ENCODE assay signal across 22 mouse cellular contexts in the genomic region with DNA sequence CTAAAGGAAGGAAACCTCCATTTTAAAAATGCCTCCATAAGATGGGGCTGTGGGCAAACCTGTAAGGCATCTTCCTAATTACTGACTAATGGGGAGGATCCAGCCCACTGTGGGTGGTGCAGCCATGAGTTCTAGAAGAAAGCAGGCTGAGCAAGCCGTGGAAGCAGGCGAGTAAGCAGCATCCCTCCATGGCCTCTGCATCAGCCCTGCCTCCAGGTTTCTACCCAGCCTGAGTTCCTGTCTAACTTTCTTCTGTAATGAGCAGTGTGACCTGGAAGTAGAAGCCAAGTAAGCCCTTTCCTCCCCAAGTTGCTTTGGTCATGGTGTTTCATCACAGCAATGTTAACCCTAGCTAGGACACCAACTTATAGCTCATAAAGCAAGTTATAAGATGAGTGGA.
DNase-seq lines count a peak whose midpoint lies in the region; ATAC-seq and TF ChIP-seq lines count a peak whose summit lies in the region.
"Had no signal": no experiment of that assay in that cellular context is flagged by ENCODE, and none has a peak within 500 bp of the region (broad histone marks: within the 10 kb centered on the region; RNA-seq: fewer than 3 reads in every experiment).

No protein-coding gene starts in this region.

- TF ChIP-seq CTCF in liver, postnatal 0 days (IDR thresholded peaks at IDR 0.05; ENCODE audit: low read depth): no peak

- H3K9me3 ChIP-seq in intestine, embryonic 14.5 days (ENCODE audit: control insufficient read depth, low read length): no peaks in the 10 kb centered on the region
- H3K9me3 ChIP-seq in intestine, embryonic 15.5 days: no peaks in the 10 kb centered on the region
- no peaks in the 10 kb centered on the region for H3K9me3 ChIP-seq in liver, postnatal 0 days (ENCODE audit: low read length)
- H3K9me3 ChIP-seq: embryonic facial prominence, embryonic 13.5 days; embryonic facial prominence, embryonic 15.5 days; forebrain, embryonic 10.5 days had no signal

- DNase-seq in heart, adult 11 months: peak; percentile 76
- DNase-seq in heart, postnatal 14 days: no peak
- DNase-seq in intestine, embryonic 14.5 days (ENCODE audit: low spot score): peak; percentile 23
- peak; percentile 6 for DNase-seq in liver, postnatal 0 days
- no peak for DNase-seq in liver
- DNase-seq: adrenal gland, adult 2 months; adrenal gland, postnatal 10 days; adrenal gland, postnatal 25 days; cerebellum, adult 11 months; cerebellum, adult 18-20 months; cerebellum, adult 8-10 months; cerebellum, adult 9-11 months; cerebellum, postnatal 14 days; cerebellum, postnatal 36 days; embryo, embryonic 11 days had no signal

- intact Hi-C loops in heart, postnatal 14 days (cut with DNase I): no loop called here

- no peak overlapping the region for H3K27ac ChIP-seq in intestine, embryonic 14.5 days (ENCODE audit: low read depth)
- H3K27ac ChIP-seq in intestine, embryonic 15.5 days: no peak overlapping the region
- H3K27ac ChIP-seq in liver, postnatal 0 days (ENCODE audit: low read depth): no peak overlapping the region
- H3K27ac ChIP-seq: embryonic facial prominence, embryonic 13.5 days; embryonic facial prominence, embryonic 15.5 days; forebrain, embryonic 10.5 days had no signal

- WGBS in intestine, embryonic 14.5 days: 79% methylated on average over 2 of the region's 2 CpGs
- WGBS in intestine, embryonic 15.5 days: 87% methylated on average over 2 of the region's 2 CpGs
- WGBS in liver, postnatal 0 days (ENCODE audit: insufficient replicate concordance): 72% methylated on average over 2 of the region's 2 CpGs

- no peaks in the 10 kb centered on the region for H3K27me3 ChIP-seq in intestine, embryonic 14.5 days (replicated peaks; ENCODE audit: control insufficient read depth, insufficient read depth, low read length)
- H3K27me3 ChIP-seq in intestine, embryonic 15.5 days (replicated peaks): no peaks in the 10 kb centered on the region
- H3K27me3 ChIP-seq in liver, postnatal 0 days (ENCODE audit: insufficient read depth, low read length): no peaks in the 10 kb centered on the region
- H3K27me3 ChIP-seq: embryonic facial prominence, embryonic 13.5 days; embryonic facial prominence, embryonic 15.5 days had no signal

- no peak overlapping the region for H3K9ac ChIP-seq in intestine, embryonic 14.5 days (ENCODE audit: low read length)
- no peak overlapping the region for H3K9ac ChIP-seq in intestine, embryonic 15.5 days
- H3K9ac ChIP-seq in liver, postnatal 0 days (replicated peaks): no peak overlapping the region
- H3K9ac ChIP-seq: embryonic facial prominence, embryonic 13.5 days; embryonic facial prominence, embryonic 15.5 days had no signal

- no peaks in the 10 kb centered on the region for H3K36me3 ChIP-seq in intestine, embryonic 14.5 days (ENCODE audit: control insufficient read depth, insufficient read depth, low read length)
- no peaks in the 10 kb centered on the region for H3K36me3 ChIP-seq in intestine, embryonic 15.5 days
- no peaks in the 10 kb centered on the region for H3K36me3 ChIP-seq in liver, postnatal 0 days (replicated peaks; ENCODE audit: insufficient read depth, low read length)
- H3K36me3 ChIP-seq: embryonic facial prominence, embryonic 13.5 days; embryonic facial prominence, embryonic 15.5 days; forebrain, embryonic 10.5 days had no signal

- H3K4me1 ChIP-seq in intestine, embryonic 14.5 days (replicated peaks; ENCODE audit: control insufficient read depth, insufficient read depth, low read length): no peaks in the 10 kb centered on the region
- no peaks in the 10 kb centered on the region for H3K4me1 ChIP-seq in intestine, embryonic 15.5 days (replicated peaks)
- H3K4me1 ChIP-seq in liver, postnatal 0 days (ENCODE audit: insufficient read depth): no peaks in the 10 kb centered on the region

- no peak overlapping the region for H3K4me2 ChIP-seq in intestine, embryonic 14.5 days (ENCODE audit: low read length)
- no peak overlapping the region for H3K4me2 ChIP-seq in intestine, embryonic 15.5 days (replicated peaks)
- H3K4me2 ChIP-seq in liver, postnatal 0 days (ENCODE audit: low read depth, low read length): no peak overlapping the region
- H3K4me2 ChIP-seq: embryonic facial prominence, embryonic 13.5 days; embryonic facial prominence, embryonic 15.5 days had no signal

- ATAC-seq in intestine, embryonic 14.5 days (replicated peaks; ENCODE audit: low FRiP score, low TSS enrichment, low read depth): no peak
- ATAC-seq in intestine, embryonic 15.5 days: no peak
- no peak for ATAC-seq in liver, postnatal 0 days
- ATAC-seq: forebrain, embryonic 14.5 days; forebrain, embryonic 16.5 days had no signal

- TF ChIP-seq EP300 in liver, postnatal 0 days (IDR thresholded peaks at IDR 0.05; ENCODE audit: low read depth): no peak

- no peak overlapping the region for H3K4me3 ChIP-seq in intestine, embryonic 14.5 days (ENCODE audit: low read depth, low read length)
- H3K4me3 ChIP-seq in intestine, embryonic 15.5 days (replicated peaks): no peak overlapping the region
- H3K4me3 ChIP-seq in liver, postnatal 0 days (ENCODE audit: low read depth, low read length): no peak overlapping the region
- H3K4me3 ChIP-seq: embryonic facial prominence, embryonic 13.5 days; embryonic facial prominence, embryonic 15.5 days; erythroblast, embryonic 14.5 days; forebrain, embryonic 10.5 days had no signal

Comparison
In these comparisons a context has a peak if more than half of its experiments do, and no peak if none do; other contexts are left out.
1. DNase-seq: peak in heart, adult 11 months (single experiment), intestine, embryonic 14.5 days (single experiment) and liver, postnatal 0 days (single experiment); none in heart, postnatal 14 days (0 of 2) and liver (single experiment).